Mouse (Mus musculus) kidney, adult 2 months (tissue): ENCODE measurements around the gene Olfr51. TPM values are rescaled to one million over a fixed set of nuclear protein-coding genes. Genes with fewer than 3 reads are reported as not detected.

ENCODE experiments used
- DNase-seq: peaks from one replicate; pipeline ENCODE4 v3.0.0; 2021
- H3K27ac ChIP-seq: fragments of 200-500 bp; 2 replicates; pipeline ENCODE4 v1.5.1; 2012; ENCODE audit warnings: low read depth, low read length, control low read depth, inconsistent platforms; ENCODE audit not compliant: insufficient read depth
- H3K27me3 ChIP-seq: fragments of 200-500 bp; replicated peaks from 2 replicates; pipeline ENCODE4 v1.6.1; 2012; ENCODE audit warnings: mild to moderate bottlenecking, moderate library complexity, low read length, inconsistent platforms; ENCODE audit not compliant: control insufficient read depth, insufficient read depth
- H3K36me3 ChIP-seq: fragments of 200-500 bp; 2 replicates; pipeline ENCODE4 v1.6.1; 2012; ENCODE audit warnings: mild to moderate bottlenecking, moderate library complexity, low read length, inconsistent platforms; ENCODE audit not compliant: control insufficient read depth, insufficient read depth
- H3K4me1 ChIP-seq: fragments of 200-500 bp; 2 replicates; pipeline ENCODE4 v1.6.1; 2011; ENCODE audit warnings: low read length; ENCODE audit not compliant: control insufficient read depth, insufficient read depth
- H3K4me3 ChIP-seq: fragments of 200-500 bp; 2 replicates; pipeline ENCODE4 v1.5.1; 2011; ENCODE audit warnings: mild to moderate bottlenecking, low read depth, low read length, control low read depth; ENCODE audit not compliant: insufficient read depth
- CTCF ChIP-seq: fragments of 200-500 bp; conservative IDR thresholded peaks from 2 replicates; pipeline ENCODE4 v1.5.1; 2011; ENCODE audit warnings: low read depth, mild to moderate bottlenecking, control low read depth, low read length, moderate library complexity, mixed read lengths; ENCODE audit not compliant: insufficient read depth, insufficient read length
- POLR2A ChIP-seq: fragments of 200-500 bp; IDR thresholded peaks from one replicate; pipeline ENCODE4 v1.6.1; 2011; ENCODE audit warnings: low read depth, low read length, control low read depth
- WGBS: fragments of 180-500 bp; shearing (Covaris S2); methylation state at CpG from one replicate; pipeline ENCODE4 v1.1.7; 2018; 5-methylcytosine and 5-hydroxymethylcytosine counted together
- polyA plus RNA-seq: library from polyadenylated mRNA; depleted of rRNA; stranded (reverse); fragments of >200 nt; gene quantifications from 2 replicates; pipeline ENCODE4 v1.2.3, GENCODE M21; 2012; rRNA removed

Olfr51 gene
- polyA plus RNA-seq = not detected in 2 replicates

- no peak within 1 kb of the TSS for H3K4me3 ChIP-seq
- DNase-seq = no peak
- no peak within 1 kb of the TSS for H3K27ac ChIP-seq
- no peak for TF ChIP-seq POLR2A
- no peak for TF ChIP-seq CTCF
- WGBS = 76% methylated on average over 5 of the region's 5 CpGs
- no peaks in the 10 kb centered on the region for H3K27me3 ChIP-seq
- no peaks in the 10 kb centered on the region for H3K36me3 ChIP-seq
- no peaks in the 10 kb centered on the region for H3K4me1 ChIP-seq
These were observed at the start of gene Olfr51 for GRCm38 (mm10) chr11:51003296-51003695. Gene Olfr51, plus strand, starts transcription at chr11:51003596.

GRCm38 (mm10) chr11:50953665-50954064, 49.7 kb upstream of the Olfr51 start, which contains the start of gene Prop1:
Gene Prop1, minus strand, starts transcription at chr11:50953765.
- no peaks in the 10 kb centered on the region for H3K4me1 ChIP-seq
- TF ChIP-seq POLR2A (no peak), CTCF (no peak)
- WGBS = 76% methylated on average over 6 of the region's 6 CpGs

GRCm38 (mm10) chr11:50964886-50965285, 38.5 kb upstream of the Olfr51 start:
- H3K27ac ChIP-seq = no peak overlapping the region
- H3K4me3 ChIP-seq = no peak overlapping the region
- no peaks in the 10 kb centered on the region for H3K36me3 ChIP-seq
- no peaks in the 10 kb centered on the region for H3K27me3 ChIP-seq
- no peaks in the 10 kb centered on the region for H3K4me1 ChIP-seq
- TF ChIP-seq POLR2A = no peak
- TF ChIP-seq CTCF = no peak
- peak; percentile 67 for DNase-seq
- WGBS = 53% methylated on average over 2 of the region's 2 CpGs

More at GRCm38 (mm10) chr11:50953665-50954064, 49.7 kb upstream of the Olfr51 start, which contains the start of gene Prop1:
- Histone ChIP-seq H3K27me3 (no peaks in the 10 kb centered on the region), H3K4me3 (no peak within 1 kb of the TSS), H3K36me3 (no peaks in the 10 kb centered on the region), H3K27ac (no peak within 1 kb of the TSS)
- DNase-seq = no peak

- TF ChIP-seq POLR2A = no peak
- Histone ChIP-seq H3K4me1 (no peaks in the 10 kb centered on the region), H3K4me3 (no peak within 1 kb of the TSS), H3K27ac (no peak within 1 kb of the TSS), H3K27me3 (no peaks in the 10 kb centered on the region), H3K36me3 (no peaks in the 10 kb centered on the region)
- 86% methylated on average over 11 of the region's 11 CpGs for WGBS
- no peak for DNase-seq
These were observed 37.2 kb upstream of the Olfr51 start, which contains the start of gene Olfr1378 for GRCm38 (mm10) chr11:50966230-50966629. Gene Olfr1378, plus strand, starts transcription at chr11:50966530.

DNA sequence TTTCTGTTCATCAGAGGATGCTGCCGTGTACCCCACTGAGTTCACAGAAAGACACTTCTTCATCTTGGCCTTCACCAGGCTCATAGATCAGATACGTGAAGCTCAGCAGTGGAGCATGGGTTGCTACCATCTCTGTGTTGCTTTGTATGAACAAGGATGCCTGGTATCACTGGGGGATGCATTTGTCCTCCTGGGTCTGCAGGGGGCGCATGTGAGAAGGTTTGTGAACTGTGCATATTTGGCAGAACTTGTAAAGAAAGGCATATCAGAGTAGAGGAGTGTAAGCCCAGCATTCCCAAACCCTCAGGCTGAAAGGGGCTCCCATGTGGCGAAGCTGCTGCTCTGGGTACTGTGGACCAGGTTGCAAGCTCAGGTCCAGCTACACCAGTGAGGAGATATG, 26.2 kb upstream of the Olfr51 start:
- no peak overlapping the region for H3K27ac ChIP-seq
- TF ChIP-seq POLR2A (no peak), CTCF (peak; percentile 31; the same call in 1 of the 2 replicates)

DNA sequence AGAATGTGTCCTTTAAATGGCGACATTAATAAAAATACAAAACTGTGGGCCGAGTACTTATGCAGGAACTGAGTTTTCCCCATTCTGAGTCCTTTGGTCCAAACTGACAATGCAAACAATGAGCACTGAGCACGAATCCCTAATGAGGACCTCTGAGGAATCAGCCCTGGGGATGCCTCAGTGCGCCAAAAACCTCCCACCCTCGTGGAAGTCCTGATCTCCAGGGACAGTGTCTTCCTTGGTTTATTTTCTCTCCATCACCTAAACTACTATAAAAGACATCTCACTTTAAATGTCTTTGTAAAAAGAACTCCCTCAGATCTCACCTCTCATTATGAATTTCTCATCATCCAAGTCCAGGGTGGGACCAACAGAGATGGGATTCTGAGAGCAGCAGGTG, 21.7 kb upstream of the Olfr51 start, which contains the start of gene Olfr1377:
Gene Olfr1377, plus strand, starts transcription at position 301 of the 400 bp plus-strand sequence.
- DNase-seq = no peak
- H3K36me3 ChIP-seq = no peaks in the 10 kb centered on the region
- 68% methylated on average over 5 of the region's 5 CpGs for WGBS
- H3K27me3 ChIP-seq = no peaks in the 10 kb centered on the region
- TF ChIP-seq POLR2A (no peak), CTCF (no peak)
- H3K4me1 ChIP-seq = no peaks in the 10 kb centered on the region
- no peak within 1 kb of the TSS for H3K4me3 ChIP-seq
- no peak within 1 kb of the TSS for H3K27ac ChIP-seq

More for the DNA sequence above, 26.2 kb upstream of the Olfr51 start:
- Histone ChIP-seq H3K27me3 (no peaks in the 10 kb centered on the region), H3K36me3 (no peaks in the 10 kb centered on the region), H3K4me3 (no peak overlapping the region), H3K4me1 (no peaks in the 10 kb centered on the region)
- no peak for DNase-seq
- WGBS = 79% methylated on average over 4 of the region's 4 CpGs

GRCm38 (mm10) chr11:51011821-51012220, 8.4 kb downstream of the Olfr51 start:
- TF ChIP-seq POLR2A (no peak), CTCF (no peak)
- Histone ChIP-seq H3K27ac (no peak overlapping the region), H3K4me3 (no peak overlapping the region), H3K36me3 (no peaks in the 10 kb centered on the region), H3K4me1 (no peaks in the 10 kb centered on the region), H3K27me3 (no peaks in the 10 kb centered on the region)
- 32% methylated on average over 5 of the region's 5 CpGs for WGBS
- peak; percentile 63 for DNase-seq
